Mouse (Mus musculus): Measurements from ENCODE around the gene Ubap2. TPM values are rescaled to one million over a fixed set of nuclear protein-coding genes. Genes with fewer than 3 reads are reported as not detected.

Gene Ubap2
- total RNA-seq (2015; ENCODE audit: low replicate concordance) = 52.3 and 55.8 TPM in 2 replicates
- total RNA-seq (2017; ENCODE audit: low replicate concordance) = 33.1 and 42.1 TPM in 2 replicates

- ATAC-seq (replicated peaks; ENCODE audit: low FRiP score, poor library complexity, severe bottlenecking) = peak; percentile 91
Observed at GRCm38 (mm10) chr4:41274980-41275850, at the start of gene Ubap2. TSS of gene Ubap2 (minus strand) at chr4:41275144.

GRCm38 (mm10) chr4:41320971-41321370 lies 46.0 kb upstream of the Ubap2 start:
- ATAC-seq (replicated peaks; ENCODE audit: low FRiP score, poor library complexity, severe bottlenecking) = no peak

GRCm38 (mm10) chr4:41318267-41318666 lies 43.3 kb upstream of the Ubap2 start:
- no peak for ATAC-seq (replicated peaks; ENCODE audit: low FRiP score, poor library complexity, severe bottlenecking)

- no peak for ATAC-seq (replicated peaks; ENCODE audit: low FRiP score, poor library complexity, severe bottlenecking)
Observed at GRCm38 (mm10) chr4:41315173-41315572, 40.2 kb upstream of the Ubap2 start.

- ATAC-seq (replicated peaks; ENCODE audit: low FRiP score, poor library complexity, severe bottlenecking) = peak; percentile 95
Observed at GRCm38 (mm10) chr4:41314141-41315129, 39.5 kb upstream of the Ubap2 start, which contains the start of gene Dcaf12. TSS of gene Dcaf12 (minus strand) at chr4:41314889.

GRCm38 (mm10) chr4:41313722-41314121 lies 38.8 kb upstream of the Ubap2 start:
- ATAC-seq (replicated peaks; ENCODE audit: low FRiP score, poor library complexity, severe bottlenecking) = peak; percentile 8; the same call in 1 of the 2 replicates

- ATAC-seq (replicated peaks; ENCODE audit: low FRiP score, poor library complexity, severe bottlenecking) = no peak
Observed at GRCm38 (mm10) chr4:41310567-41311563, 35.9 kb upstream of the Ubap2 start.

GRCm38 (mm10) chr4:41307406-41307805 lies 32.5 kb upstream of the Ubap2 start:
- no peak for ATAC-seq (replicated peaks; ENCODE audit: low FRiP score, poor library complexity, severe bottlenecking)

- no peak for ATAC-seq (replicated peaks; ENCODE audit: low FRiP score, poor library complexity, severe bottlenecking)
Observed at GRCm38 (mm10) chr4:41304302-41304701, 29.4 kb upstream of the Ubap2 start.

GRCm38 (mm10) chr4:41303671-41304070 lies 28.7 kb upstream of the Ubap2 start:
- ATAC-seq (replicated peaks; ENCODE audit: low FRiP score, poor library complexity, severe bottlenecking) = 0 out of 2 replicates have a peak, but pooled peaks have one; percentile 45

- no peak for ATAC-seq (replicated peaks; ENCODE audit: low FRiP score, poor library complexity, severe bottlenecking)
Observed at GRCm38 (mm10) chr4:41298976-41299375, 24.0 kb upstream of the Ubap2 start.

GRCm38 (mm10) chr4:41295960-41296359 lies 21.0 kb upstream of the Ubap2 start:
- ATAC-seq (replicated peaks; ENCODE audit: low FRiP score, poor library complexity, severe bottlenecking) = no peak

GRCm38 (mm10) chr4:41295507-41295906 lies 20.6 kb upstream of the Ubap2 start:
- ATAC-seq (replicated peaks; ENCODE audit: low FRiP score, poor library complexity, severe bottlenecking) = no peak

GRCm38 (mm10) chr4:41293907-41294306 lies 19.0 kb upstream of the Ubap2 start:
- no peak for ATAC-seq (replicated peaks; ENCODE audit: low FRiP score, poor library complexity, severe bottlenecking)

GRCm38 (mm10) chr4:41289802-41290201 lies 14.9 kb upstream of the Ubap2 start:
- no peak for ATAC-seq (replicated peaks; ENCODE audit: low FRiP score, poor library complexity, severe bottlenecking)

GRCm38 (mm10) chr4:41286420-41286819 lies 11.5 kb upstream of the Ubap2 start:
- peak; percentile 74; the same call in 1 of the 2 replicates for ATAC-seq (replicated peaks; ENCODE audit: low FRiP score, poor library complexity, severe bottlenecking)

- no peak for ATAC-seq (replicated peaks; ENCODE audit: low FRiP score, poor library complexity, severe bottlenecking)
Observed at GRCm38 (mm10) chr4:41284087-41284486, 9.1 kb upstream of the Ubap2 start.

GRCm38 (mm10) chr4:41275927-41276326 lies 983 bp upstream of the Ubap2 start:
- no peak for ATAC-seq (replicated peaks; ENCODE audit: low FRiP score, poor library complexity, severe bottlenecking)

Measured in erythroid progenitor cell, adult 5-6 weeks (primary cell).